Mouse (Mus musculus) neural tube, embryonic 13.5 days (tissue): ENCODE results near the gene Alad. TPM values are rescaled to one million over a fixed set of nuclear protein-coding genes. Genes with fewer than 3 reads are reported as not detected.

Experiments
- ATAC-seq: fragments of 200-750 bp; cut with Nextera tagmentation; 2 replicates; pipeline ENCODE4 v1.8.0; 2017; ENCODE audit warnings: low read depth, mild to moderate bottlenecking, moderate TSS enrichment, moderate library complexity
- H3K27ac ChIP-seq: fragments of 300-500 bp; sonication (generic); replicated peaks from 2 replicates; pipeline ENCODE4 v1.5.1; 2015; ENCODE audit warnings: moderate library complexity, mild to moderate bottlenecking, inconsistent platforms
- H3K27me3 ChIP-seq: fragments of 300-500 bp; sonication (generic); 2 replicates; pipeline ENCODE4 v1.6.1; 2015; ENCODE audit warnings: mild to moderate bottlenecking, inconsistent platforms
- H3K36me3 ChIP-seq: fragments of 300-500 bp; sonication (generic); 2 replicates; pipeline ENCODE4 v1.6.1; 2015; ENCODE audit warnings: mild to moderate bottlenecking, inconsistent platforms
- H3K4me1 ChIP-seq: fragments of 300-500 bp; sonication (generic); replicated peaks from 2 replicates; pipeline ENCODE4 v1.6.1; 2015; ENCODE audit warnings: inconsistent platforms
- H3K4me2 ChIP-seq: fragments of 300-500 bp; sonication (generic); 2 replicates; pipeline ENCODE4 v1.6.1; 2015; ENCODE audit warnings: inconsistent platforms, mild to moderate bottlenecking, moderate library complexity
- H3K4me3 ChIP-seq: fragments of 300-500 bp; sonication (generic); 2 replicates; pipeline ENCODE4 v1.5.1; 2015; ENCODE audit warnings: mild to moderate bottlenecking, inconsistent platforms
- H3K9ac ChIP-seq: fragments of 300-500 bp; sonication (generic); 2 replicates; pipeline ENCODE4 v1.6.1; 2015; ENCODE audit warnings: moderate library complexity, mild to moderate bottlenecking, inconsistent platforms
- H3K9me3 ChIP-seq: fragments of 300-500 bp; sonication (generic); 2 replicates; pipeline ENCODE4 v1.6.1; 2016; ENCODE audit warnings: inconsistent platforms
- WGBS: fragments of 180-500 bp; shearing (Covaris S2); methylation state at CpG from one replicate; pipeline ENCODE4 v1.1.7; 2015; 5-methylcytosine and 5-hydroxymethylcytosine counted together
- polyA plus RNA-seq: library from polyadenylated mRNA; unstranded; fragments of >200 nt; fragmentation: Nextera tagmentation; extraction: Ambion mirVana; gene quantifications from 2 replicates; pipeline ENCODE4 v1.2.1, GENCODE M21; 2015

The Alad gene
- polyA plus RNA-seq, 1 experiment from 2014 or later, result 58.8 TPM

GRCm38 (mm10) chr4:62500799-62501198, 18.9 kb downstream of the Alad start:
- Histone ChIP-seq H3K27ac (no peak overlapping the region), H3K4me1 (peaks cover 15% of the 10 kb centered on the region), H3K27me3 (no peaks in the 10 kb centered on the region), H3K36me3 (peaks cover 31% of the 10 kb centered on the region), H3K4me3 (peak overlapping the region; percentile 3; the same call in 1 of the 2 replicates), H3K9ac (no peak overlapping the region), H3K9me3 (no peaks in the 10 kb centered on the region), H3K4me2 (peak overlapping the region; percentile 66)
- no peak for ATAC-seq
- 88% methylated on average over 4 of the region's 4 CpGs for WGBS

GRCm38 (mm10) chr4:62496815-62497214, 22.9 kb downstream of the Alad start:
- Histone ChIP-seq H3K27me3 (no peaks in the 10 kb centered on the region), H3K9ac (no peak overlapping the region)

GRCm38 (mm10) chr4:62495946-62496345, 23.8 kb downstream of the Alad start:
- 83% methylated on average over 8 of the region's 8 CpGs for WGBS
- Histone ChIP-seq H3K27ac (no peak overlapping the region), H3K4me3 (no peak overlapping the region), H3K27me3 (no peaks in the 10 kb centered on the region), H3K36me3 (peaks cover 32% of the 10 kb centered on the region), H3K4me1 (peaks cover 4% of the 10 kb centered on the region; the same call in 1 of the 2 replicates), H3K9me3 (no peaks in the 10 kb centered on the region), H3K4me2 (no peak overlapping the region), H3K9ac (no peak overlapping the region)
- ATAC-seq, result no peak

More at GRCm38 (mm10) chr4:62496815-62497214, 22.9 kb downstream of the Alad start:
- Histone ChIP-seq H3K4me3 (no peak overlapping the region), H3K9me3 (no peaks in the 10 kb centered on the region), H3K4me1 (peaks cover 11% of the 10 kb centered on the region; the same call in 1 of the 2 replicates), H3K4me2 (no peak overlapping the region), H3K36me3 (peaks cover 32% of the 10 kb centered on the region), H3K27ac (no peak overlapping the region)
- WGBS, result 71% methylated on average over 8 of the region's 8 CpGs
- ATAC-seq, result no peak

- Histone ChIP-seq H3K27me3 (no peaks in the 10 kb centered on the region), H3K4me2 (no peak overlapping the region), H3K36me3 (peaks cover 26% of the 10 kb centered on the region), H3K4me1 (no peaks in the 10 kb centered on the region), H3K4me3 (no peak overlapping the region), H3K9me3 (no peaks in the 10 kb centered on the region), H3K27ac (no peak overlapping the region), H3K9ac (no peak overlapping the region)
- ATAC-seq, result no peak
- 76% methylated on average over 9 of the region's 9 CpGs for WGBS
Measured at GRCm38 (mm10) chr4:62494230-62494629, 25.5 kb downstream of the Alad start.

GRCm38 (mm10) chr4:62492682-62493081, 27.0 kb downstream of the Alad start:
- Histone ChIP-seq H3K4me1 (no peaks in the 10 kb centered on the region), H3K27ac (no peak overlapping the region), H3K4me3 (no peak overlapping the region), H3K9me3 (no peaks in the 10 kb centered on the region), H3K36me3 (peaks cover 10% of the 10 kb centered on the region), H3K9ac (no peak overlapping the region), H3K27me3 (no peaks in the 10 kb centered on the region), H3K4me2 (no peak overlapping the region)
- 85% methylated on average over 2 of the region's 2 CpGs for WGBS
- ATAC-seq, result no peak

GRCm38 (mm10) chr4:62487914-62488313, 31.8 kb downstream of the Alad start:
- ATAC-seq, result no peak

GRCm38 (mm10) chr4:62487172-62487571, 32.5 kb downstream of the Alad start:
- 90% methylated on average over 5 of the region's 5 CpGs for WGBS
- H3K27ac ChIP-seq, result no peak overlapping the region
- no peaks in the 10 kb centered on the region for H3K9me3 ChIP-seq
- no peaks in the 10 kb centered on the region for H3K4me1 ChIP-seq
- H3K36me3 ChIP-seq, result no peaks in the 10 kb centered on the region
- no peak for ATAC-seq
- H3K9ac ChIP-seq, result no peak overlapping the region
- no peak overlapping the region for H3K4me3 ChIP-seq
- H3K27me3 ChIP-seq, result peaks cover 1% of the 10 kb centered on the region; the same call in 1 of the 2 replicates
- H3K4me2 ChIP-seq, result no peak overlapping the region

More at GRCm38 (mm10) chr4:62487914-62488313, 31.8 kb downstream of the Alad start:
- H3K9me3 ChIP-seq, result no peaks in the 10 kb centered on the region
- no peak overlapping the region for H3K4me3 ChIP-seq
- no peaks in the 10 kb centered on the region; the same call in 1 of the 2 replicates for H3K27me3 ChIP-seq
- 67% methylated on average over 2 of the region's 2 CpGs for WGBS
- no peak overlapping the region for H3K4me2 ChIP-seq
- no peak overlapping the region for H3K9ac ChIP-seq
- no peaks in the 10 kb centered on the region for H3K36me3 ChIP-seq
- H3K4me1 ChIP-seq, result no peaks in the 10 kb centered on the region
- H3K27ac ChIP-seq, result no peak overlapping the region

GRCm38 (mm10) chr4:62486162-62486696, 33.5 kb downstream of the Alad start:
- no peak overlapping the region for H3K9ac ChIP-seq
- H3K36me3 ChIP-seq, result no peaks in the 10 kb centered on the region
- no peaks in the 10 kb centered on the region for H3K9me3 ChIP-seq
- peaks cover 11% of the 10 kb centered on the region for H3K27me3 ChIP-seq
- no peaks in the 10 kb centered on the region for H3K4me1 ChIP-seq
- no peak overlapping the region for H3K4me3 ChIP-seq
- H3K4me2 ChIP-seq, result no peak overlapping the region
- no peak for ATAC-seq
- WGBS, result 94% methylated on average over 15 of the region's 15 CpGs
- no peak overlapping the region for H3K27ac ChIP-seq

GRCm38 (mm10) chr4:62485450-62486161, 34.1 kb downstream of the Alad start:
- Histone ChIP-seq H3K9ac (no peak overlapping the region), H3K4me2 (no peak overlapping the region), H3K36me3 (no peaks in the 10 kb centered on the region), H3K4me3 (no peak overlapping the region), H3K27ac (no peak overlapping the region), H3K27me3 (peaks cover 16% of the 10 kb centered on the region), H3K9me3 (no peaks in the 10 kb centered on the region), H3K4me1 (no peaks in the 10 kb centered on the region; the same call in 1 of the 2 replicates)
- 89% methylated on average over 8 of the region's 8 CpGs for WGBS
- ATAC-seq, result no peak

- no peak overlapping the region for H3K4me3 ChIP-seq
- peaks cover 2% of the 10 kb centered on the region for H3K4me1 ChIP-seq
- H3K27me3 ChIP-seq, result peaks cover 23% of the 10 kb centered on the region
- no peaks in the 10 kb centered on the region for H3K9me3 ChIP-seq
- H3K36me3 ChIP-seq, result no peaks in the 10 kb centered on the region
- no peak for ATAC-seq
- no peak overlapping the region for H3K9ac ChIP-seq
- whole genome bisulfite sequencing, result 88% methylated on average over 3 of the region's 3 CpGs
- H3K4me2 ChIP-seq, result no peak overlapping the region
- H3K27ac ChIP-seq, result no peak overlapping the region
Measured at GRCm38 (mm10) chr4:62484928-62485327, 34.8 kb downstream of the Alad start.

GRCm38 (mm10) chr4:62480709-62481605, 38.8 kb downstream of the Alad start:
- no peak overlapping the region for H3K9ac ChIP-seq
- no peak for ATAC-seq
- no peak overlapping the region for H3K4me3 ChIP-seq
- no peaks in the 10 kb centered on the region for H3K36me3 ChIP-seq
- 46% methylated on average over 10 of the region's 10 CpGs for WGBS
- H3K9me3 ChIP-seq, result no peaks in the 10 kb centered on the region
- H3K4me2 ChIP-seq, result no peak overlapping the region
- peaks cover 54% of the 10 kb centered on the region for H3K27me3 ChIP-seq
- peaks cover 13% of the 10 kb centered on the region for H3K4me1 ChIP-seq
- no peak overlapping the region for H3K27ac ChIP-seq
